Mouse (Mus musculus): ENCODE results near the gene Myo15b. TPM values are rescaled to one million over a fixed set of nuclear protein-coding genes. Genes with fewer than 3 reads are reported as not detected.

Myo15b gene
- polyA plus RNA-seq, 1 experiment from 2014 or later: 95.2 TPM

DNA sequence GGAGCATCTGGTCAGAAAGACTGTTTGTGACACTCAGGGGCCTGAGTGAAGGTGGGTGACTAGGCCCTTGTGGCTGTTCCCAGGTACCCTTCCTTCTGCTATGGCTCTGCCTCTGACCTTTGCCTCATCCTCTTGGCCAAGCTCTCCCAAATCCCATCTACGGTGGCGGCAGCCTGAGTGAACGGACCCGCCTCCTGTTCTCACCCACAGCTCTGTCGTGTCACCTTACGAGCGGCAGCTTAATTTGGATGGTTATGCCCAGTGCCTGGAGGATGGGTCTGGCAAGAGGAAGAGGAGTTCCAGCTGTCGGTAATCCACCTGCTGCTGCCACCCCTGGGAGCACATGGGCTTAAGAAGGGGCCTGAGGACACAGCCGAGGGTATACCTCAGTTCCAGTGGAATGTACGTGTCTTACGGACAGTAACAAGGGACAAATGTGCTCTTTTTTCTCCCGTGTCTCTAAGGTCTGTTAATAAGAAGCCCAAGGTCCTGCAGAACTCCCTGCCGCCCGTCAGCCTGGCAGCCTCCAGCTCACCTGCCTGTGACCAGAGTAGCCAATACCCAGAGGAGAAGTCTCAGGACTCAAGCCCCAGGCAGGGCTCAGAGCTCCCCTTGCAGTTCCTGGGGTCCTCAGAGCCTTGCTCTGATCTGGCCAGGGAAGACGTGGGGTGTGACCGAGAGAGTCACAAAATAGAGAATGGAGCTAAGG is 38.1 kb upstream of the Myo15b start:
- WGBS: 84% methylated on average over 16 of the region's 16 CpGs
- ATAC-seq: no peak

DNA sequence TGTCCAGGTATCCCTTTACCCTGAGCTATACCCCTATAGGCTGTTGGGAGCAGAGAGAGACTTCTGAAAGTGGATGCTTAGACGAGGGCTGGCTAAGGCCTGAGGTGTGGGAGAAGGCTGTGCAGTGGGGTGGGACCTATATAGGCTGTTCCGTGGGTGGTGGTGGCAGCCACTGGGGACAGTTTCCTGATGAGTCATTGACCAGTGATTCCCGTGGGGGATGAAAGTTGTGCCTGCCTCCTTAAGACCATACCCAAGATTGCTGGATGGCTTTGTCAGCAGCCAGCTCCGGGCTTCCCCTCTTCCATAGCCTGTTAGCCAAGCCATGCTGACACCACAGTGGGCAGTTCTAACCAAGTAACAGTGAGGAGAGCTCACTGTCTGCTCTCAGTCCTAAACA is 37.2 kb upstream of the Myo15b start:
- H3K9ac ChIP-seq: no peak overlapping the region
- H3K4me1 ChIP-seq (replicated peaks): 0 out of 2 replicates have a peak, but pooled peaks cover 8% of the 10 kb centered on the region
- no peak overlapping the region for H3K4me2 ChIP-seq (replicated peaks)
- no peaks in the 10 kb centered on the region for H3K27me3 ChIP-seq (replicated peaks)
- peaks cover 10% of the 10 kb centered on the region for H3K36me3 ChIP-seq
- no peaks in the 10 kb centered on the region for H3K9me3 ChIP-seq
- ATAC-seq: no peak
- 77% methylated on average over 4 of the region's 4 CpGs for WGBS
- H3K4me3 ChIP-seq (replicated peaks): no peak overlapping the region
- H3K27ac ChIP-seq: no peak overlapping the region

More for the DNA sequence above, 38.1 kb upstream of the Myo15b start:
- no peak overlapping the region for H3K9ac ChIP-seq
- H3K27me3 ChIP-seq (replicated peaks): no peaks in the 10 kb centered on the region
- H3K9me3 ChIP-seq: no peaks in the 10 kb centered on the region
- no peak overlapping the region for H3K4me2 ChIP-seq (replicated peaks)
- H3K4me1 ChIP-seq (replicated peaks): peaks cover 14% of the 10 kb centered on the region
- H3K36me3 ChIP-seq: peaks cover 10% of the 10 kb centered on the region
- H3K4me3 ChIP-seq (replicated peaks): no peak overlapping the region
- no peak overlapping the region for H3K27ac ChIP-seq

DNA sequence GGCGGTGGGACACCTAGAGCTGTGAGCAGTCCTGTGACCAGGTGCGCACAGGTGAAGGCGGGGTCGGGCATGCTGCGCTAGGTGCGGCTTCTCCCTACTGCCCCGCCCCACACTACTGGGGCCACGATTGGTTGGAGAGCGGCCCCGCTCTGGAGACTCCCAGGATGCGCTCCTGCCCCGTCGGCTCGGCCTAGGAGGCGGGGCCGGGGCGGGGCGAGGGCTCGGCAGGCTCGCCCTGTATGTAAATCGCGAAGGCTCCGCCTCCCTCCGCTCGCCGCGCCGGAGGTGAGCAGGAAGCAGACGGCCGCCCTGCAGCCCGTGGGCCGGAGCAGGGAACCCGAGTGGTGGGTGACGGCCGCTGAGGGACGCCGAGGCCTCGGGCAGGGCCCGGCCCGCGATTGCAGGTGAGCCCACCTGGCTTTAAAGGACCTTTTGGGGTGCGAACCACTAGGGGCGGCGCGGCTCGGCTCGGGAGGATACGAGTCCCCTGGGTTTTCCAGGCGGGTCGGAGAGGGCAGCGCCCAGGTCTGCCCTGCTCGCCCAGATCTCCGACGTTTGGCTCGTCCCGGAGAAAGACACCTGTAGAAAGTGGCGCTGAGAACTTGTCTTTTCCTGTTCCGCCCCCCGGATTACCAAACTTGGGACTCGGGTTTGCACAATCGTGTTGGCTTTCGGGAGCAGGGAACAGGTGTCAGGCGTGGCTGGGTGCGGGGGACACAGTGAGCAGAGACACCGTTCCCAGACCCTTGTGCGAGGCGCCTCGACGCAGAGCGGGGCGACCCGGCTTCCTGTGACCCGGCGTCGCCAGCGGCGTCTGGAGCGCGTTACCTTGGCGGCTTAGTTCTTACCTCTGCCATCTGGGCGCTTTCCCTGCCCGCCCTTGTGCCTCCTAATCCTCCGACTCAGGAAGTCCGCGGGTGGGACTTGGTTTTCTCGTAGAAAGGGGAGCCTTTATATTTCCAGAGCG is 34.1 kb upstream of the Myo15b start, which contains the start of gene Llgl2:
TSS of gene Llgl2 (plus strand) at position 276 of the 967 bp plus-strand sequence.
- no peaks in the 10 kb centered on the region for H3K27me3 ChIP-seq (replicated peaks)
- no peaks in the 10 kb centered on the region for H3K9me3 ChIP-seq
- H3K4me3 ChIP-seq (replicated peaks): peak within 1 kb of the TSS; percentile 76
- under 1% methylated on average over 87 of the region's 87 CpGs for WGBS
- peak within 1 kb of the TSS; percentile 75 for H3K9ac ChIP-seq
- peak; percentile 98 for ATAC-seq
- peak within 1 kb of the TSS; percentile 91 for H3K4me2 ChIP-seq (replicated peaks)
- H3K4me1 ChIP-seq (replicated peaks): peaks cover 19% of the 10 kb centered on the region; the same call in 1 of the 2 replicates
- peaks cover 10% of the 10 kb centered on the region for H3K36me3 ChIP-seq
- peak within 1 kb of the TSS; percentile 84 for H3K27ac ChIP-seq

DNA sequence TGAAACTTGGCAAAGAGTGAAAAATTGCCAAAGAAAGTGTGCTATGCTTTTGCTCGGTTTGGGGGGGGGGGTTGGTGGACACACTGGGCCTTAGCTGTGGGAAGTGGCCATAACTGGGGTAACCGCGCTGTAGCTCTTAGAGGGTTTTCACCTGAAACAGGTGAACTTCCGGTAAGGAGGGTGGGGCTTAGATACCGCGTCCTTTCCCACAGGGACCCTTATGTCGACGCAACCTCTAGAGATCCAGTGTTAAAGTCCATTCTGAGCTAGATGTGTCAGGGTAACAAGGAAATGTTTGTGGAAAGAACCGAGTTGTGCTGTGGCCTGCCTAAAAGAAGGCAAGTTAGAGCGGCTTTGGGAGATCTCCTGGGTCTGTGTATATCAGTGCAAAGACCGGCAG is 33.4 kb upstream of the Myo15b start:
- H3K9ac ChIP-seq: peak overlapping the region; percentile 75
- no peaks in the 10 kb centered on the region for H3K27me3 ChIP-seq (replicated peaks)
- peak; percentile 51 for ATAC-seq
- H3K27ac ChIP-seq: peak overlapping the region; percentile 84
- peak overlapping the region; percentile 76 for H3K4me3 ChIP-seq (replicated peaks)
- 11% methylated on average over 11 of the region's 11 CpGs for WGBS
- peak overlapping the region; percentile 91 for H3K4me2 ChIP-seq (replicated peaks)
- H3K36me3 ChIP-seq: peaks cover 8% of the 10 kb centered on the region
- peaks cover 25% of the 10 kb centered on the region; the same call in 1 of the 2 replicates for H3K4me1 ChIP-seq (replicated peaks)
- H3K9me3 ChIP-seq: no peaks in the 10 kb centered on the region

DNA sequence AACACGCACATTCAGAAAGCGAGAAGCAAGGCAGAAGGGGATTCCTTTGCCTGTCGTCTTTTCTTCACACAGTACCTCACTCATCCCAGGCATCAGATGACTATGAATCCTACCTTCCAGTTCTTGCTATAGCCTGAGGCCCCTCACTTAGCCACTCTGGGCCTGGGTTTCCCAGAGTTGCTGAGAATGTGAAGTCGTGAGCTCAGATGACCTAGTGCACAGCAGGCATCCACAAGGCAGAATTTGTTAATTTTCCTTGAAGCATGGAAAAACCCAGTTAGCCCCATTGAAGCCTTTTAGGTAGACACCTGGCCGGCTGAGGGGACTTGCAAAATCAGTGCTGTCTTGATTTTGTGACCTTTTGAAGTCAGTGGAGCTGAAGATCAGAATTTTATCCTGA is 31.7 kb upstream of the Myo15b start:
- H3K4me2 ChIP-seq (replicated peaks): peak overlapping the region; percentile 91

DNA sequence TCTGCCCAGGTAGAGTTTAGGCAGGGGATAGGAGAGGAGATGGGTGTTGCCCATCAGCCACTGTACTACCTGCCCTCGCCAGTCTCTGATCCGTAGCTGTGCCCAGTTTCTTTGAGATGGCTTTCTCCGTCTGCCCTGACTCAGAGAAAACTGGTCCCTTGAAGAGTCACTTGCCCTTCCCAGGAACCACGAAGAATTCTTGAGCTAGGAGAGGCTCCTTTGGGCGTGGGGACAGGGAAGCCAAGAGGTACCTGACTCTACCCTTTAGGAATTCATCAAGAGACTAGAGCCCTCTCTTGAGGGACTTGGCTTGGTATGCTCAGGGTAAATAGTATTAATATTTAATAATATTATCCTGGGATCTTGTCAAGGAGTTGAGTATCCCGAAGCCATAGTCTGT is 30.6 kb upstream of the Myo15b start:
- no peaks in the 10 kb centered on the region for H3K27me3 ChIP-seq (replicated peaks)
- ATAC-seq: no peak
- 78% methylated on average over 6 of the region's 6 CpGs for WGBS
- H3K36me3 ChIP-seq: no peaks in the 10 kb centered on the region
- peaks cover 48% of the 10 kb centered on the region for H3K4me1 ChIP-seq (replicated peaks)
- H3K9me3 ChIP-seq: no peaks in the 10 kb centered on the region
- H3K4me3 ChIP-seq (replicated peaks): no peak overlapping the region
- H3K4me2 ChIP-seq (replicated peaks): no peak overlapping the region
- no peak overlapping the region for H3K27ac ChIP-seq
- H3K9ac ChIP-seq: no peak overlapping the region

More for the DNA sequence above, 31.7 kb upstream of the Myo15b start:
- no peaks in the 10 kb centered on the region for H3K9me3 ChIP-seq
- H3K27me3 ChIP-seq (replicated peaks): no peaks in the 10 kb centered on the region
- WGBS: 58% methylated on average over 5 of the region's 5 CpGs
- H3K27ac ChIP-seq: no peak overlapping the region
- peaks cover 38% of the 10 kb centered on the region for H3K4me1 ChIP-seq (replicated peaks)
- no peak overlapping the region; the same call in 1 of the 2 replicates for H3K9ac ChIP-seq
- ATAC-seq: no peak
- H3K36me3 ChIP-seq: no peaks in the 10 kb centered on the region
- 0 out of 2 replicates have a peak overlapping the region, but pooled peaks have one; percentile 4 for H3K4me3 ChIP-seq (replicated peaks)

DNA sequence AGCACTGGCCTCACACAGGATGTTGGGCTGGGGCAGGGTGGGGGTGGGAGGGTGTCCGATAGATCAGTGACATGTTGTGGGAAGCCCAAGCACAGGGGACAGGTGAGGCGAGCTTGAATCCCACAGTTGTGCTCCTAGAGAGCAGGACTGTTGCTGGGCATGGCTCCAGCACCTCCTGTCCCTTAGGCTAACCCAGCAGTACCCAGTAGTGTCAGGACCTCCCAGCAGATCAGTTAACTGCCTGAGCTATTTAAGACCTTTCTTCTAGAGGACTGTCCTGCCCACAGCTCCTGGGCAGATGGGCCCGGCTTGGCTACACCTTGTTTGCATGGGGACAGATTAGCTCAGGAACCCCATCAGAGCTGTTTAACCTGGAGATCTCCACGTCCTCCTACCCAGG is 29.2 kb upstream of the Myo15b start:
- Histone ChIP-seq H3K4me1 (replicated peaks) (peaks cover 54% of the 10 kb centered on the region), H3K27me3 (replicated peaks) (no peaks in the 10 kb centered on the region), H3K27ac (no peak overlapping the region), H3K9ac (no peak overlapping the region), H3K4me2 (replicated peaks) (peak overlapping the region; percentile 1; the same call in 1 of the 2 replicates), H3K9me3 (no peaks in the 10 kb centered on the region), H3K36me3 (no peaks in the 10 kb centered on the region), H3K4me3 (replicated peaks) (no peak overlapping the region)
- 56% methylated on average over 4 of the region's 4 CpGs for whole genome bisulfite sequencing
- ATAC-seq: no peak

DNA sequence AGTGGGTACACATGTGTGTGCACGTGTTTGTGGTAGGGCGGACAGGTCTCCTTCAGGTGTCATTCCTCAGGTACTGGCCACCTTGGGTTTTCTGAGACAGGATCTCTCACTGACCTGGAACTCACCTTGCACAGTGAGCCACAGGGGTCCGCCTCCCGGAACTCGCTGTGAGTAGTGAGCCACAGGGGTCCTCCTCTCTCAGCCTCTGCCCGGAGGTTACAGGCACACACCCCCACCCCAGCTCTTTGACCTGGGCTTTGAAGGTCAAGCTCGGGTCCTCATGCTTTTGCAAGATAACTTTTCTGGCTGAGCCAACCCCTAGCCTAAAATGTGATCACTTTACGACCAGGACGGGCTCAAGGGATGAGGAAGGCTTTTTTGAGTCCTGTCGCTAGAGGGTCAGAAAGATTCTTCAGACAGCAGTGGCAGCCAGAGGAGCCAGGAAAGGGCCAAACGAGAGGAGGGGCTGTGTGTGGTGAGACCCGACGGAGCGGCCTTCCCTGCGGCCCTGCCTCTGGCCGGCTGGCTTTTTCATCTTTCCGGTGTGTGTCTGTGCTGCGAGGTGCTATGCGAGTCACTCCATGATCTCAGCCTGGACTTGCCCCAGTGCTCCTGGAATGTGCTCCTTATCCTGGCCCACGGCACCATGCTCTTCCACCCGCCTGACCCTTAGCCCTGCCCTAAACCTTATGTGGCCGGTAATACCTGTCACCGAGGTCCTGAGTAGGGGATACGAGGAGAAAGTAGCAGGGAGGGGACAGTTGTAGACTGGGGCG is 27.5 kb upstream of the Myo15b start:
- ATAC-seq: no peak
- Histone ChIP-seq H3K4me2 (replicated peaks) (peak overlapping the region; percentile 41), H3K9me3 (no peaks in the 10 kb centered on the region), H3K4me3 (replicated peaks) (no peak overlapping the region), H3K4me1 (replicated peaks) (peaks cover 67% of the 10 kb centered on the region), H3K9ac (0 out of 2 replicates have a peak overlapping the region, but pooled peaks have one; percentile 4), H3K27me3 (replicated peaks) (no peaks in the 10 kb centered on the region), H3K27ac (peak overlapping the region; percentile 19; the same call in 1 of the 2 replicates), H3K36me3 (no peaks in the 10 kb centered on the region)
- 34% methylated on average over 25 of the region's 25 CpGs for WGBS

DNA sequence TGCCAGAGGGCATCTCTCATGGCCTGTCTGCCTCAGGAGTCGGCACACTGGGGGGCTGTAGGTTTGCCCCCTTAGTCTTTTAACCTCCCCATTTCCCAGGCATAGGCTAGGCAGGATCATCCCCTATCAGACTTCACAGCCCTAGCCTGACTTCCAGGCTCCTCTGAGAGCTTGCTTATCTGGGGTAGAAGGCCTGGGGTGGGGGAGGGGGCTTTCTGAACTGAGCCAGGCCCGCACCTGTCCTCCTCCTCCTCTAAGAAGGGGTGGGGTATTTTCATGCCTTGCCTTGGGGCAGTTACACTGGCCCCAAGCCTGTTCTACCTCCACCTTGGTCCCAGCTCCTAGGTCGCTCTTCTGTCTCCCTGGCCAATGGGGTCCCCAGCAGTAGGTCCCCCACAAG is 26.7 kb upstream of the Myo15b start:
- Histone ChIP-seq H3K4me2 (replicated peaks) (peak overlapping the region; percentile 41), H3K4me1 (replicated peaks) (peaks cover 66% of the 10 kb centered on the region), H3K27ac (peak overlapping the region; percentile 72), H3K36me3 (no peaks in the 10 kb centered on the region), H3K27me3 (replicated peaks) (no peaks in the 10 kb centered on the region), H3K9me3 (no peaks in the 10 kb centered on the region), H3K9ac (no peak overlapping the region), H3K4me3 (replicated peaks) (no peak overlapping the region)
- no peak for ATAC-seq
- WGBS: 47% methylated on average over 3 of the region's 3 CpGs

DNA sequence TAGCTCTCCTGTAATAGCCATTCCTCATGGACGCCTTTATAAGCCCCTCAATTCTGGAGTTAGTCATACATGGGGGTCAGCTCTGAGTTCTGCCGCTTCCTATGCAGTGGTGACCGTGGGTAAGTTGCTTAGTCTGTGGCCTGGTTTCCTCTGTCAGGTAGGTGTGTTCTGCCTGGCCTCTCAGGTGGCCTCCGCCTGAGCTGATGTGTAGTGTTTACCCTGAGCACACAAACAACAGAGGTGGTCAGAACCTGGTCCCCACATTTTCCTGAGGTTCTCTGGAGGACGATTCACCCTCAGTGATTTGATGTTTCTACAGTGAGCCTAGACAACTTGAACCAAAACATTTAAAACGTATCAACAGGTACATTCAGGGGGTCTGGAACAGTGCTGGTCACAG is 26.1 kb upstream of the Myo15b start:
- H3K9ac ChIP-seq: no peak overlapping the region
- ATAC-seq: no peak
- H3K4me1 ChIP-seq (replicated peaks): peaks cover 69% of the 10 kb centered on the region
- H3K9me3 ChIP-seq: no peaks in the 10 kb centered on the region
- H3K27me3 ChIP-seq (replicated peaks): no peaks in the 10 kb centered on the region
- H3K4me3 ChIP-seq (replicated peaks): no peak overlapping the region
- H3K36me3 ChIP-seq: no peaks in the 10 kb centered on the region
- peak overlapping the region; percentile 41 for H3K4me2 ChIP-seq (replicated peaks)
- peak overlapping the region; percentile 72 for H3K27ac ChIP-seq
- WGBS: 52% methylated on average over 6 of the region's 6 CpGs

DNA sequence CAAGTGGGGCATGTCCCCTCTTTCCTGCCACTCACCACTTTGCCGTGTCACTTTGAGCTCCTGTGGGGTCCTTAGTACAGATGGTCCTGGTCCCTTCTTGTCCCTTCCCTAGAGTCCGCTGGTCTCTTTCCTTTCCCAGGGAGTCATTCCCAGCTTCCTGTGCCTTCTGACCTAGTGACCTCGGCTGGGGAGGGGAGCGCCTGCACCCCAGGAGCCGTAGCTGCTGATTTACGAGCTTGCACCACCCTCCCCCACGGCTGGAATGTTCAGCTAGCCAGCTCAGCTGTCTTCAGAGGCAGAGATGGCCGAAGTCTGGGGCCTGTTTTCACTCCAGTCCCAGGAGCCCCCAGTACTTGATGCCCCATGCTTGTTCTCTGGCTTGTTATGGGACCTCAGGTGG is 25.7 kb upstream of the Myo15b start:
- peak; percentile 35 for ATAC-seq
- peaks cover 70% of the 10 kb centered on the region for H3K4me1 ChIP-seq (replicated peaks)
- WGBS: 9% methylated on average over 8 of the region's 8 CpGs

More for the DNA sequence above, 25.7 kb upstream of the Myo15b start:
- peak overlapping the region; percentile 41 for H3K4me2 ChIP-seq (replicated peaks)
- H3K27ac ChIP-seq: peak overlapping the region; percentile 72
- no peaks in the 10 kb centered on the region for H3K27me3 ChIP-seq (replicated peaks)
- H3K4me3 ChIP-seq (replicated peaks): no peak overlapping the region
- H3K36me3 ChIP-seq: no peaks in the 10 kb centered on the region
- 0 out of 2 replicates have a peak overlapping the region, but pooled peaks have one; percentile 17 for H3K9ac ChIP-seq
- H3K9me3 ChIP-seq: no peaks in the 10 kb centered on the region
